Mouse (Mus musculus) heart, embryonic 15.5 days (tissue): ENCODE data around the gene Pkd1l1. TPM values are rescaled to one million over a fixed set of nuclear protein-coding genes. Genes with fewer than 3 reads are reported as not detected.

Experiments
- ATAC-seq: fragments of 200-750 bp; cut with Nextera tagmentation; replicated peaks from 2 replicates; pipeline ENCODE4 v1.8.0; 2017; ENCODE audit warnings: low read depth, moderate TSS enrichment; ENCODE audit not compliant: insufficient number of reproducible peaks, insufficient read depth, low FRiP score
- H3K27ac ChIP-seq: fragments of 300-500 bp; sonication (generic); 2 replicates; pipeline ENCODE4 v1.5.1; 2015; ENCODE audit warnings: mild to moderate bottlenecking, inconsistent platforms
- H3K27me3 ChIP-seq: fragments of 300-500 bp; sonication (generic); 2 replicates; pipeline ENCODE4 v1.6.1; 2015; ENCODE audit warnings: inconsistent platforms
- H3K36me3 ChIP-seq: fragments of 300-500 bp; sonication (generic); 2 replicates; pipeline ENCODE4 v1.6.1; 2015; ENCODE audit warnings: mild to moderate bottlenecking, inconsistent platforms
- H3K4me1 ChIP-seq: fragments of 300-500 bp; sonication (generic); replicated peaks from 2 replicates; pipeline ENCODE4 v1.6.1; 2015; ENCODE audit warnings: inconsistent platforms
- H3K4me2 ChIP-seq: fragments of 300-500 bp; sonication (generic); 2 replicates; pipeline ENCODE4 v1.6.1; 2015; ENCODE audit warnings: inconsistent platforms, mild to moderate bottlenecking, moderate library complexity
- H3K4me3 ChIP-seq: fragments of 300-500 bp; sonication (generic); 2 replicates; pipeline ENCODE4 v1.5.1; 2015; ENCODE audit warnings: mild to moderate bottlenecking, inconsistent platforms
- H3K9ac ChIP-seq: fragments of 300-500 bp; sonication (generic); 2 replicates; pipeline ENCODE4 v1.6.1; 2015; ENCODE audit warnings: mild to moderate bottlenecking, inconsistent platforms
- H3K9me3 ChIP-seq: fragments of 300-500 bp; sonication (generic); replicated peaks from 2 replicates; pipeline ENCODE4 v1.6.1; 2016; ENCODE audit warnings: inconsistent platforms
- WGBS: fragments of 180-500 bp; shearing (Covaris S2); methylation state at CpG from one replicate; pipeline ENCODE4 v1.1.7; 2015; ENCODE audit warnings: mixed read lengths; 5-methylcytosine and 5-hydroxymethylcytosine counted together
- polyA plus RNA-seq: library from polyadenylated mRNA; unstranded; fragments of >200 nt; fragmentation: Nextera tagmentation; extraction: Ambion mirVana; gene quantifications from 2 replicates; pipeline ENCODE4 v1.2.1, GENCODE M21; 2015

Pkd1l1 gene
- polyA plus RNA-seq, 1 experiment from 2014 or later: not detected

DNA sequence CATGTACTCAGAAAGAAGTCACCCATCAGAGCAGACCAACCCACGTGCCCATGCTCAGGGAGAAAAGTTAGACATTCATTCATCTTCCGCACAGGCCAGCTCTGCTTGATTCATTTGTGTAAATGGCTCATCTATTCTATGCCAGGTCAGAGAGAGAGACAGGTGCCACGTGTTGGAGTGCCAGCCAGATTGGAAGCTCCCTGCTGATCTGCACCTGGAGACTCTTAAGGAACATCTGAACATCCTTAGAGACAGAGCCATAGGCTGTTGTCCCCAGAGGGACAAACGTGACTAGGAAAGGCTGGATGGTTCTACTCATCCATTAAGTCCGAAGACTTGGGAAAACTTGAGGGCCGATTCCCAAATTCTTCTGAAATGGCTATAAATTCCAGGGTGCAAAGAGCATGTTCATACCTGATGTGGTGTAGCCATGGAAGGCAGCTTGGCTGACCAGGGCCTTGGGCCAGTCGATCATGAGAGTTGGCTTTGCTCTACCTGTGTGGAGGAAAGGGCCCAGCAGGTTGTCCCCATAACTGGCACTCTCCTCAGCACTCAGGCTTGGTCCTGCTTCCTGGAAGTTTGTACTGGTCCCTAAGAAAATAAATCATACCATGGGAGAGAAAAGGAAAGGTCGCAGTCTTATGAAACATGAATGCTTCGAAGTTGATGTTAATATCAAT, 36.5 kb downstream of the Pkd1l1 start:
- H3K27me3 ChIP-seq: no peaks in the 10 kb centered on the region
- no peaks in the 10 kb centered on the region for H3K9me3 ChIP-seq
- H3K4me1 ChIP-seq: no peaks in the 10 kb centered on the region
- no peaks in the 10 kb centered on the region for H3K36me3 ChIP-seq
- no peak overlapping the region for H3K27ac ChIP-seq
- H3K4me2 ChIP-seq: no peak overlapping the region
- H3K9ac ChIP-seq: no peak overlapping the region
- H3K4me3 ChIP-seq: no peak overlapping the region
- no peak for ATAC-seq
- 79% methylated on average over 9 of the region's 9 CpGs for WGBS

DNA sequence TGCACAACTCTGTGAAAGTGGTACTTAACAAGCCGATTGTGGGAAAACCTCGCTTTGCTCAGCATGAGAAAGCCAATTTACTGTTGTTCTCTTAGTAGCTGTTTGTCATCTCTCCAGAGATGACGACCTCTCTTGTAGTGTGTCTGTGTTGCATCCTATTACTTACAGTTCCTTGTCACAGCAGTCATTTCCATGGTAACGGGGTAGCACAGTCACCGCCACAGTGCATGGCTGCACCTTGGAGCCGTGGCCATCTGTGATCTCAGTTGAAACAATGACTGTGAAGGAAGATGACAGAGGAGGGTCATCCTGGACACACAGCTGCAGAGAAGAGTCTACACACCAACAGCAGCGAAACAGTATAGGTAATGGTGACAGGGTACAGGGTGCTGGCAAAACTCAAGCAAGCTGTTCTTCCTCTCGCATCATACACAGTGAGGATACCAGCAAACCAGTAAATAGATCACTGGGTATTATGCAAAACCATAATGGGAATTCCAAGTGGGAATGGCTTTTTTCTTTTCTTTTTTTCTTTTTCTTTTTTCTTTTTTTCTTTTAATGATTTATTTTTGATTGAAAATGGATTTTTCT, 56.9 kb downstream of the Pkd1l1 start:
- Histone ChIP-seq H3K9me3 (no peaks in the 10 kb centered on the region), H3K9ac (no peak overlapping the region), H3K27me3 (no peaks in the 10 kb centered on the region), H3K27ac (no peak overlapping the region), H3K36me3 (no peaks in the 10 kb centered on the region), H3K4me2 (no peak overlapping the region), H3K4me3 (no peak overlapping the region), H3K4me1 (no peaks in the 10 kb centered on the region)
- ATAC-seq: no peak
- 83% methylated on average over 8 of the region's 8 CpGs for WGBS

DNA sequence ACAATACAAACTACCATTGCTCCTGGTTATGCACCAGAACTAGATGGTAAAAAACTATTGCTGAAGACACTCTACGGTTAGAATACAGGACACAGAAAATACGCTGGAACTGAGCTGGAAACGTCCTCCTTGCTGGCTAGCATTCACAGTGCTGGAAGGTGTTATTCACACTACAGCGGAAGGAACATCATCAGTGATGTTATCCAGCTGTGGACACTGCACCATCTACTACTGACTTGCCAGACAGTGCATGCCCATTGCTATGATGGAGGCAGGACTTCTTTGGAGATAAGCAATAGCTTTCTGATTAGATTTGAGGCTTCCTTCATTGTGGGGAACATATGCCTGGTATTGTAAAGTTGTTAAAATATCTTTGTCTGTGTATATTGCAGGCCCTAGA, 90.3 kb downstream of the Pkd1l1 start:
- no peak overlapping the region for H3K9ac ChIP-seq
- no peaks in the 10 kb centered on the region for H3K4me1 ChIP-seq
- H3K27me3 ChIP-seq: no peaks in the 10 kb centered on the region
- no peak overlapping the region for H3K4me2 ChIP-seq
- no peak overlapping the region for H3K27ac ChIP-seq
- H3K36me3 ChIP-seq: no peaks in the 10 kb centered on the region
- ATAC-seq: no peak
- no peaks in the 10 kb centered on the region for H3K9me3 ChIP-seq
- no peak overlapping the region for H3K4me3 ChIP-seq
- WGBS: 68% methylated on average over 4 of the region's 4 CpGs

DNA sequence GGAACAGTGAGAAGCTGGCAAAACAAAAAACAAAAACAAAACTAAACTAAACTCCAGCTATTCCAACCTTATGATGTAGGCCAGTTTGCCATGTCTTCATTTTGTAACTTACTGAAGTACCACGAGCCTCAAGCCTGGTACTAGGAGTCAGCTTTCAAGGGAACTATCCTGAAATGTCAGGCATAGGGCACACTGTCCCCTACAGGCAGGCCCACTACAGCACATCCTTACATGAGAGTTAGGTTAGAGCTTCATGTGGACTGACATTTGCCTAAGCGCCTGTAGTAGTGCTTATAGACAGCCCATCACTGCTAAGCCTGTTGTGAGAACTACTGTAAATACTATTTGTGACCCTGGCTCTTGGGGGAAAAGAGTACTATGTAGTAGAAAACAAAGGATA, 91.5 kb downstream of the Pkd1l1 start:
- no peak overlapping the region for H3K9ac ChIP-seq
- H3K4me1 ChIP-seq: no peaks in the 10 kb centered on the region
- no peak overlapping the region for H3K4me2 ChIP-seq
- no peaks in the 10 kb centered on the region for H3K9me3 ChIP-seq
- no peaks in the 10 kb centered on the region for H3K36me3 ChIP-seq
- H3K4me3 ChIP-seq: no peak overlapping the region
- no peak overlapping the region for H3K27ac ChIP-seq
- ATAC-seq: no peak
- no peaks in the 10 kb centered on the region for H3K27me3 ChIP-seq
- WGBS: 59% methylated on average over 2 of the region's 2 CpGs

DNA sequence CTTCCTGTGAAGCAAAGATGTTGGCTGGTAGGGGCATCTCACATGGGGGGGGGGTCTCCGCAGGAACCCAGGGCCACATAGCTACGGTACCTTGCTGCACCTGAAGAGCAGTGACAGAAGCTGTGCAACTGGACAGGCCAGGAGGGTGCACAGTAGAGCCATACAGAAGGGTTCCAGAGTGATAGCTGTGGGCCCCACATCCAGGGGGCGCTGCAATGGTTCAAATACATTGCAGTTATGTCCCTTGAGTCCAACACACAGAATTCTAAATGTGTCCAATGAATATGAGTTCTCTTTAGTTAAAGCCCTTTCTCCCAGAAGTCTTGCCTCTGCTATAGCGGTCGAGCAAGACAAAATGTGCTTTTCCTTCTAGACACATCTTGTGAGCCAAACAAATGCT, 103.0 kb downstream of the Pkd1l1 start:
- Histone ChIP-seq H3K4me3 (no peak overlapping the region), H3K9me3 (no peaks in the 10 kb centered on the region), H3K27me3 (no peaks in the 10 kb centered on the region), H3K36me3 (no peaks in the 10 kb centered on the region), H3K4me1 (no peaks in the 10 kb centered on the region), H3K27ac (no peak overlapping the region), H3K4me2 (no peak overlapping the region), H3K9ac (no peak overlapping the region)
- 89% methylated on average over 5 of the region's 5 CpGs for WGBS
- ATAC-seq: no peak

DNA sequence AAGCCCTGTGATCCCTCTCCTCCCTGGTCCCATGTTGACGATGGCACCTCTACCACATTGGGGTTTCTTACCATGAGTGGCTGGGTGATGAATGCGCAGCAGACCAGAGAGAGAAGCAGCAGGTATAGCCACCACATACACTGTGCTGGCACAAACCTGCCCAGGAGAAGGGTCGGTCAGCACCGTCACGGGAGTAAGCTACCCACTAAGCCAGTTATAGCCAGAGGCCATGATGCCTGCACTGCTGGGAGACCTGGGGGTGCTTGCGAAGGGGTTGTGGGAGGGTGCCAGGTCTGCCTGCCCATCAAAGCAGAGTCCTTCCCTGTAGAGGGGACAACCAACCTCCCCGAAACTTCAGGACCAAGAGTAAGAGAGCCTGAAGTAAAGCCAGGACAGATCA, 107.0 kb downstream of the Pkd1l1 start:
- no peak for ATAC-seq
- no peaks in the 10 kb centered on the region for H3K27me3 ChIP-seq
- 92% methylated on average over 7 of the region's 7 CpGs for WGBS

DNA sequence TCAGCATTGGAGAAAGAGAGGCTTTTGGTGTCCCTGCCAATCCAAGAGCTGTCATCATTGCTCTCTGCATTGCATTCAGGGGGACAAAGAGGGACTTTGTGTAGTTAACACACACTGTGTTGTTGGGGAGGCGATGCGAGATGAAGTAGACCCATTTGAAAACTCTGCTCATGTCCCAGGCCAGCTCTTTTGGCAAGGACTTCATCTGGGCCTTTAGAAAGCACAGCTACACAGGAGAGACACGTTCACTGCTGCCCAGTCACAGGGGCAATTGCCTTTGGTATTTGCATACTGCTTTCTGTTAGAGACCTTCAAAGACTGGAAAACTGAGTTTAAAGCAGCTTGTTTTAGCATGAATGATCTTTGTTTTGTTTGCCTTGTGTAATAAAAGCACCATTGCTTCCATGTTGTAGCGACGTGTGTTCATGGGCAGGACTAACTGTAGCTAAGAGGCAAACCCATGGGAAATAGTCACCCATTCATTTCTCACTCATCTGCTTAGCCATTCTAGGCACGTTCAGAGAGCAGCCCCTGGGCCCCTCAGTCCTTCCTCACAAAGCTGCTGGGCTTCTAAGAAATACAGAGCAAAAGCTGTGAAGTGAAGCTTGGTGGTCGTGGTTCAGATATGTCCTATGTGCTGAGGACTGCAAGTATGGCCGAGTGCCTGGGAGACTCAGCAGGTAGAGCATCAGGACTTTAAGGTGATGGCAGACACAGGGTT, 109.0 kb downstream of the Pkd1l1 start:
- no peak overlapping the region for H3K4me2 ChIP-seq
- no peak for ATAC-seq

More for the DNA sequence above, 107.0 kb downstream of the Pkd1l1 start:
- no peak overlapping the region for H3K4me2 ChIP-seq
- no peaks in the 10 kb centered on the region for H3K36me3 ChIP-seq
- H3K27ac ChIP-seq: no peak overlapping the region
- no peaks in the 10 kb centered on the region for H3K4me1 ChIP-seq
- H3K9ac ChIP-seq: no peak overlapping the region
- no peaks in the 10 kb centered on the region for H3K9me3 ChIP-seq
- H3K4me3 ChIP-seq: no peak overlapping the region

DNA sequence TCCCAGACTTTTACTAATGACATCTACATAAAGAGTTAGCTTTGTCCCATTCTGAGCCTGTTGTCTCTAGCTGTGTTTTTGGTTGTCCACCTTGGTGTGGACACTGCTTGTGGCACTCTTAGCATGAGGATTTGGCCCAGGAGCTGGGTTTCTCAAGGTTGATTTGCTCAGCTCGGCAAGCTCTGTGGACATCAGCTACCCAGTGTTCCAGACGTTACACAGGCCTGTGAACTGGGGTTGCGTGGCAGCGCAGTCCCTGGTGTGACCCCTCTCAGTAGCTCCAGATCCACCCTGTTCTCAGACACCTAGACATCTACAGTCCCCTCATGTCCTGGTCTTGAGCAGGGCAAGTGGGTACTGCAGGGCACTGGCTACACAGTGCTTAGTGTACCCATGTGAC, 110.6 kb downstream of the Pkd1l1 start:
- H3K36me3 ChIP-seq: no peaks in the 10 kb centered on the region
- H3K9ac ChIP-seq: no peak overlapping the region
- H3K9me3 ChIP-seq: no peaks in the 10 kb centered on the region
- WGBS: 82% methylated on average over 4 of the region's 4 CpGs
- no peaks in the 10 kb centered on the region for H3K27me3 ChIP-seq
- H3K4me3 ChIP-seq: no peak overlapping the region
- H3K4me2 ChIP-seq: no peak overlapping the region
- H3K27ac ChIP-seq: no peak overlapping the region
- no peaks in the 10 kb centered on the region for H3K4me1 ChIP-seq
- ATAC-seq: no peak

More for the DNA sequence above, 109.0 kb downstream of the Pkd1l1 start:
- H3K9ac ChIP-seq: no peak overlapping the region
- no peak overlapping the region for H3K4me3 ChIP-seq
- no peak overlapping the region for H3K27ac ChIP-seq
- H3K36me3 ChIP-seq: no peaks in the 10 kb centered on the region
- no peaks in the 10 kb centered on the region for H3K9me3 ChIP-seq
- no peaks in the 10 kb centered on the region for H3K4me1 ChIP-seq
- WGBS: 70% methylated on average over 8 of the region's 8 CpGs
- no peaks in the 10 kb centered on the region for H3K27me3 ChIP-seq

DNA sequence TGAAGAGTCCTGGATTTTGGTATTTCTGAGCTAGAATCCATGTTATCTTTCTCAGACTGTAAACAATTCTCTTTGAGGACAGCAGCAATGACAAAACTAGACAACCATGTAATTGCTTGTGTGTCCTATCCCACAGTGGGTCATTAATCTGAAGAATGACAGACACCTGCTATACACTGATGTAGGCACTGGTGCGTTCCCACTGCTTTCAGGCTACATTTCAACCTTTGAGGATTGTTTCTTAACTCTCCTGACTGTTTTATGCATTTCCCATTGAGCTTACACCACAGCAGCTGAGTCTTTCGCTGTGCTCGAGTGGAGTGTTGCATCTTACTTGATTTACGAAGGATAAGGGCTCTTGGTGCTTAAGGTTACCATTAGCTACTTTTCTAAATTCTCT, 111.1 kb downstream of the Pkd1l1 start:
- Histone ChIP-seq H3K4me2 (no peak overlapping the region), H3K36me3 (no peaks in the 10 kb centered on the region), H3K4me3 (no peak overlapping the region), H3K27ac (no peak overlapping the region), H3K4me1 (no peaks in the 10 kb centered on the region), H3K9me3 (no peaks in the 10 kb centered on the region), H3K9ac (no peak overlapping the region), H3K27me3 (no peaks in the 10 kb centered on the region)
- ATAC-seq: no peak
- WGBS: 78% methylated on average over 4 of the region's 4 CpGs

DNA sequence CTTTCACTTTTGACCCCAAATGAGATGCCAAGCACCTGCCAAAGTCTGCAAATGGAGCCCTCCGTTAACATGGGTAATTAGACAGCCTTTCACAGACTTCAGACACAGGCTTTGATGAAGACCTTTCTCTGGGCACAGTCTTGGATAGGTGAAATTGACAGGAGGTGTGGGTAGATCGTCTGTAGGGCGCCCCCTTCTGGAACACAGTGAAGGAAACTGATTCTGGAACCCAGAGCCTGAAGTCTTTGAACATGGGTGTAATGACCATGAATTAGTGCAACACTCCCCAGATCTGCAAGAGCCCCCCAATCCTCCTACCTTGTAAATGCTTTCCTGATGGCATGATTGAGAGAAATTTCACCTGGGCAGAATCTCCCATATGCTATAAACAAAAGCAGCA, 112.2 kb downstream of the Pkd1l1 start:
- H3K4me2 ChIP-seq: no peak overlapping the region
- 27% methylated on average over 3 of the region's 3 CpGs for WGBS
- H3K27ac ChIP-seq: no peak overlapping the region
- no peaks in the 10 kb centered on the region for H3K27me3 ChIP-seq
- no peaks in the 10 kb centered on the region for H3K9me3 ChIP-seq
- ATAC-seq: no peak
- no peaks in the 10 kb centered on the region for H3K4me1 ChIP-seq
- H3K4me3 ChIP-seq: no peak overlapping the region
- H3K9ac ChIP-seq: no peak overlapping the region
- no peaks in the 10 kb centered on the region for H3K36me3 ChIP-seq

DNA sequence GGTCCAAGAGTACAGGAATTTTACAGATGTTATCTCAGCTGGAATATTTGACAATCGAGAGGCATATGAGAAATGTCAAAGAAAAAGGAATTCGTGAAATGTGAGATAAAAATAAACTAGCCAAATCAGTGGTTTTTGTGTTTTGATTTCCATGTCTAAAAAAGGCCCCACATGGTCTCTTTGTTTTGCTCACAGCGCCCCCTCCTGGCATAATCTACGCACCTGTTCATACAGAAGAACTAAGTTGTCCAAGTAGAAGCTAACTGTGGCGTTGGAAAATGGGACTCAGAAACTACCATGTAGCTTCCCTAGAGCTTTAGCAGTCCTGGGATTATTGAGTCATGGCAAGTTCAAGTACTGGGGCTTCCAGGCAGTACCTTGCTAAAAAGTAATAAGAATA, 113.2 kb downstream of the Pkd1l1 start:
- H3K27ac ChIP-seq: no peak overlapping the region
- no peak for ATAC-seq
- H3K9me3 ChIP-seq: no peaks in the 10 kb centered on the region
- H3K4me3 ChIP-seq: no peak overlapping the region
- no peaks in the 10 kb centered on the region for H3K4me1 ChIP-seq
- 21% methylated on average over 5 of the region's 5 CpGs for WGBS
- no peak overlapping the region for H3K4me2 ChIP-seq
- H3K9ac ChIP-seq: no peak overlapping the region
- H3K27me3 ChIP-seq: no peaks in the 10 kb centered on the region
- H3K36me3 ChIP-seq: no peaks in the 10 kb centered on the region

DNA sequence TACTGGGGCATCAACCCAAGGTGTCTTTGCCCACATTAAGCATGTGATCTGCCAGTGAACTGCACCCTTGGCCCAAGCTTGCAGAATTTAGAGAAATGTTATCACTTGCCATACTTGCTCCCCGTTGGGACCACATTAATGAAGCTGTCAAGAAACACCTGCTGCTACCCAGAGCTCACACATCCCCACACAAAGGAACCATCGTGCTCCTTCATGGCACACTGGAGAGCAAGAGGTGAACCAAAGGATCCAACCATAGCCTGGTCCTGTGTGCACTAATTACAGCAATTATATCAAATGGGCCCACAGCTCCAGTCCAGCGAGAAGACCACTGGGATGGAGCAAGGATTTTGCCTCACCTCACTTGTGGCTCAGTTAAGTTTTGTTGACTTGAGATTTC, 114.0 kb downstream of the Pkd1l1 start:
- H3K27me3 ChIP-seq: no peaks in the 10 kb centered on the region
- no peak overlapping the region for H3K4me2 ChIP-seq
- no peak overlapping the region for H3K27ac ChIP-seq
- H3K36me3 ChIP-seq: no peaks in the 10 kb centered on the region
- WGBS: 76% methylated on average over 3 of the region's 3 CpGs
- no peak overlapping the region for H3K4me3 ChIP-seq
- no peaks in the 10 kb centered on the region for H3K9me3 ChIP-seq
- H3K9ac ChIP-seq: no peak overlapping the region
- H3K4me1 ChIP-seq: no peaks in the 10 kb centered on the region
- ATAC-seq: no peak
